Mouse (Mus musculus): ENCODE results near the gene Usp24. TPM values are rescaled to one million over a fixed set of nuclear protein-coding genes. Genes with fewer than 3 reads are reported as not detected.
"Not testable (repeated sequence)": the region's sequence is repeated elsewhere in the genome, so short reads cannot be mapped to it uniquely, and the experiment has no call there.

Gene Usp24
- polyA plus RNA-seq, 1 experiment: 64.0 TPM

GRCm38 (mm10) chr4:106322846-106323245 is 6.8 kb downstream of the Usp24 start:
- H3K4me3 ChIP-seq (ENCODE audit: low read depth, low read length): no peak overlapping the region
- TF ChIP-seq POLR2A (IDR thresholded peaks at IDR 0.05; ENCODE audit: insufficient read depth, low read length): no peak
- no peak for TF ChIP-seq CTCF (IDR thresholded peaks at IDR 0.05; ENCODE audit: low read depth, low read length)
- TF ChIP-seq EP300 (IDR thresholded peaks at IDR 0.05; ENCODE audit: insufficient read depth, low read depth, low read length): no peak
- no peaks in the 10 kb centered on the region for H3K27me3 ChIP-seq (ENCODE audit: control insufficient read depth, insufficient read depth, low read length, poor library complexity, severe bottlenecking)
- H3K36me3 ChIP-seq (ENCODE audit: control insufficient read depth, insufficient read depth, low read length, poor library complexity, severe bottlenecking): peaks cover 12% of the 10 kb centered on the region
- H3K4me1 ChIP-seq (ENCODE audit: control insufficient read depth, insufficient read depth, low read length): peaks cover 2% of the 10 kb centered on the region
- H3K9me3 ChIP-seq (replicated peaks; ENCODE audit: control insufficient read depth, insufficient read depth, low read length, poor library complexity, severe bottlenecking): no peaks in the 10 kb centered on the region
- no peak overlapping the region for H3K9ac ChIP-seq (ENCODE audit: low read depth, poor library complexity, severe bottlenecking)
- no peak overlapping the region for H3K27ac ChIP-seq (ENCODE audit: insufficient read depth, low read length)

GRCm38 (mm10) chr4:106323318-106323717 is 7.3 kb downstream of the Usp24 start:
- H3K27ac ChIP-seq (ENCODE audit: insufficient read depth, low read length): no peak overlapping the region
- peaks cover 2% of the 10 kb centered on the region for H3K4me1 ChIP-seq (ENCODE audit: control insufficient read depth, insufficient read depth, low read length)
- H3K36me3 ChIP-seq (ENCODE audit: control insufficient read depth, insufficient read depth, low read length, poor library complexity, severe bottlenecking): peaks cover 12% of the 10 kb centered on the region
- H3K9me3 ChIP-seq (replicated peaks; ENCODE audit: control insufficient read depth, insufficient read depth, low read length, poor library complexity, severe bottlenecking): no peaks in the 10 kb centered on the region
- TF ChIP-seq EP300 (IDR thresholded peaks at IDR 0.05; ENCODE audit: insufficient read depth, low read depth, low read length): no peak
- TF ChIP-seq CTCF (IDR thresholded peaks at IDR 0.05; ENCODE audit: low read depth, low read length): no peak
- TF ChIP-seq POLR2A (IDR thresholded peaks at IDR 0.05; ENCODE audit: insufficient read depth, low read length): no peak
- no peak overlapping the region for H3K9ac ChIP-seq (ENCODE audit: low read depth, poor library complexity, severe bottlenecking)
- no peak overlapping the region for H3K4me3 ChIP-seq (ENCODE audit: low read depth, low read length)
- no peaks in the 10 kb centered on the region for H3K27me3 ChIP-seq (ENCODE audit: control insufficient read depth, insufficient read depth, low read length, poor library complexity, severe bottlenecking)

GRCm38 (mm10) chr4:106327436-106327835 is 11.4 kb downstream of the Usp24 start:
- peaks cover 5% of the 10 kb centered on the region for H3K4me1 ChIP-seq (ENCODE audit: control insufficient read depth, insufficient read depth, low read length)
- H3K27me3 ChIP-seq (ENCODE audit: control insufficient read depth, insufficient read depth, low read length, poor library complexity, severe bottlenecking): no peaks in the 10 kb centered on the region
- H3K4me3 ChIP-seq (ENCODE audit: low read depth, low read length): no peak overlapping the region

GRCm38 (mm10) chr4:106328704-106329103 is 12.7 kb downstream of the Usp24 start:
- H3K9me3 ChIP-seq (replicated peaks; ENCODE audit: control insufficient read depth, insufficient read depth, low read length, poor library complexity, severe bottlenecking): no peaks in the 10 kb centered on the region
- no peaks in the 10 kb centered on the region for H3K27me3 ChIP-seq (ENCODE audit: control insufficient read depth, insufficient read depth, low read length, poor library complexity, severe bottlenecking)
- H3K36me3 ChIP-seq (ENCODE audit: control insufficient read depth, insufficient read depth, low read length, poor library complexity, severe bottlenecking): no peaks in the 10 kb centered on the region; the same call in none of the 2 replicates
- H3K4me1 ChIP-seq (ENCODE audit: control insufficient read depth, insufficient read depth, low read length): peaks cover 3% of the 10 kb centered on the region
- H3K9ac ChIP-seq (ENCODE audit: low read depth, poor library complexity, severe bottlenecking): no peak overlapping the region
- no peak overlapping the region for H3K27ac ChIP-seq (ENCODE audit: insufficient read depth, low read length)
- H3K4me3 ChIP-seq (ENCODE audit: low read depth, low read length): no peak overlapping the region
- TF ChIP-seq EP300 (IDR thresholded peaks at IDR 0.05; ENCODE audit: insufficient read depth, low read depth, low read length) (no peak), CTCF (IDR thresholded peaks at IDR 0.05; ENCODE audit: low read depth, low read length) (no peak), POLR2A (IDR thresholded peaks at IDR 0.05; ENCODE audit: insufficient read depth, low read length) (no peak)

More at GRCm38 (mm10) chr4:106327436-106327835, 11.4 kb downstream of the Usp24 start:
- Histone ChIP-seq H3K27ac (ENCODE audit: insufficient read depth, low read length) (no peak overlapping the region), H3K9ac (ENCODE audit: low read depth, poor library complexity, severe bottlenecking) (no peak overlapping the region), H3K9me3 (replicated peaks; ENCODE audit: control insufficient read depth, insufficient read depth, low read length, poor library complexity, severe bottlenecking) (no peaks in the 10 kb centered on the region), H3K36me3 (ENCODE audit: control insufficient read depth, insufficient read depth, low read length, poor library complexity, severe bottlenecking) (peaks cover 3% of the 10 kb centered on the region)
- TF ChIP-seq EP300 (IDR thresholded peaks at IDR 0.05; ENCODE audit: insufficient read depth, low read depth, low read length) (no peak), POLR2A (IDR thresholded peaks at IDR 0.05; ENCODE audit: insufficient read depth, low read length) (no peak), CTCF (IDR thresholded peaks at IDR 0.05; ENCODE audit: low read depth, low read length) (no peak)

- H3K36me3 ChIP-seq (ENCODE audit: control insufficient read depth, insufficient read depth, low read length, poor library complexity, severe bottlenecking); H3K27ac ChIP-seq (ENCODE audit: insufficient read depth, low read length); H3K4me1 ChIP-seq (ENCODE audit: control insufficient read depth, insufficient read depth, low read length); H3K27me3 ChIP-seq (ENCODE audit: control insufficient read depth, insufficient read depth, low read length, poor library complexity, severe bottlenecking); H3K4me3 ChIP-seq (ENCODE audit: low read depth, low read length); H3K9me3 ChIP-seq (replicated peaks; ENCODE audit: control insufficient read depth, insufficient read depth, low read length, poor library complexity, severe bottlenecking); H3K9ac ChIP-seq (ENCODE audit: low read depth, poor library complexity, severe bottlenecking): not testable (repeated sequence)
Measured at GRCm38 (mm10) chr4:106329171-106329570, 13.2 kb downstream of the Usp24 start.

GRCm38 (mm10) chr4:106330371-106330819 is 14.4 kb downstream of the Usp24 start:
- Histone ChIP-seq H3K9me3 (replicated peaks; ENCODE audit: control insufficient read depth, insufficient read depth, low read length, poor library complexity, severe bottlenecking) (no peaks in the 10 kb centered on the region), H3K27me3 (ENCODE audit: control insufficient read depth, insufficient read depth, low read length, poor library complexity, severe bottlenecking) (no peaks in the 10 kb centered on the region), H3K9ac (ENCODE audit: low read depth, poor library complexity, severe bottlenecking) (no peak overlapping the region), H3K4me3 (ENCODE audit: low read depth, low read length) (no peak overlapping the region), H3K36me3 (ENCODE audit: control insufficient read depth, insufficient read depth, low read length, poor library complexity, severe bottlenecking) (no peaks in the 10 kb centered on the region; the same call in 1 of the 2 replicates), H3K4me1 (ENCODE audit: control insufficient read depth, insufficient read depth, low read length) (peaks cover 3% of the 10 kb centered on the region), H3K27ac (ENCODE audit: insufficient read depth, low read length) (no peak overlapping the region)
- TF ChIP-seq EP300 (IDR thresholded peaks at IDR 0.05; ENCODE audit: insufficient read depth, low read depth, low read length) (no peak), CTCF (IDR thresholded peaks at IDR 0.05; ENCODE audit: low read depth, low read length) (no peak), POLR2A (IDR thresholded peaks at IDR 0.05; ENCODE audit: insufficient read depth, low read length) (no peak)
